Mouse (Mus musculus) brain, adult 10 weeks (tissue): ENCODE results near the gene Dpep3. TPM values are rescaled to one million over a fixed set of nuclear protein-coding genes. Genes with fewer than 3 reads are reported as not detected.

ENCODE experiments used
- polyA plus RNA-seq: library from polyadenylated mRNA; stranded (reverse); fragments of 350-450 nt; fragmentation: Illumina TruSeq; extraction: RNeasy Lipid Tissue Mini Kit (QIAGEN cat#74804); gene quantifications from one replicate; pipeline ENCODE4 v1.2.3, GENCODE M21; 2015; ENCODE audit warnings: low read depth, low replicate concordance

Dpep3 gene
- polyA plus RNA-seq = not detected

DNA sequence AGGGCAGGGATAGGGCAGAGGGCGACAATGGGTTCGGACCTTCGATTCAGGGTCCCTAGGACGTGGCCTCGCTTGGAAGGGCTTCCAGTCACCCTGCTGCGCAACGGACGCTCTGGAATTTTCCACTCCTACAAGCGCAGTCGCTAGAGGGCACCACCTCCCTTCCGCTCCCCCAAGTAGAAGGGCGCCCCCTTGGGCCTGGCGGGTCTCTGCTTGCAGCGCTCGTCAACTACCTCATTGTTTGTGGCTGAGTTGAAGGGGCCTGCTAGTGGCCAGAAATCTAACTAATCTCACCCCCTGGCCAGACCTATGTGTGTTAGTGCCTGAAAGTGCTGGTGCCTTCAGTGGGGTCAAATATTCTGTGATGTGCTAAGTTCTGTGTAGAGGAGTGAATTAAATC, at the start of gene Dpep3:
TSS of gene Dpep3 (minus strand) at position 105 of the 400 bp plus-strand sequence.

DNA sequence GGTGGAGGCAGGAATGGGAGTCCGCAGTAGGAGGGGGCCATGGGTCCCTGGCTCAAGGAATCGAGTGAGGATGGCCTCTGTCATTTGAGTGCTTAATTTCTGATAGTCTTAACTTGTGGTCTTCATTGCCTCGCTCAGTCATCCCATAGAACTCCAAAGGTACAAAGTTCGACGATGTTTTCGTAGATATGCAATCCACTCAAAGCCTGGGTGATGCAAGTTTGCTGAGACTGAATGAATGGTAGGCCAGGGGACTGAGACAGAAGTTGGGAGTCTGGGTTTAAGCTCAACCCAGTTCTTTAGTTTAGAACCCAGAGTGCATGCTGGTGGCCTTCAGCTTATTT, 32.4 kb upstream of the Dpep3 start, which contains the start of gene Ddx28:
TSS of gene Ddx28 (minus strand) at position 240 of the 344 bp plus-strand sequence.

DNA sequence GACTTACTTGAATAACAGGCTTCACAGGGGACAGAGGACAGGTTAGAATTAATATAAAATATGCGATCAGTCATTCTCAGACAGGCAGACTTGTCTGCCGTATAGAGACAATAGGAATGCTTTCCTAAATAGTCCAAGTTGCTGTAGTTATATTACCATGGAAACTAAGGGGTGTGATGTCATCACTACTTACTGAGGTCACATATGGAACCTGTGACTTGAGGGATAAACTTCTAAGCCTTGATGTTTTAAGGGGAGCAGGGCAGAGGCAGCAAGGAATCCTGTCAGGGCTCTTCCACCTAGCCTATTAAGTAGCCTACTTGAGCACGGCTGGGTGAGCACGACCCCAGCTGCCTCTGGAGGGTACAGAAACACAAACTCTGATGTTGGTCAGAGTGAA, 26.6 kb upstream of the Dpep3 start, which contains the start of gene Dpep2nb:
TSS of gene Dpep2nb (minus strand) at position 101 of the 400 bp plus-strand sequence.

DNA sequence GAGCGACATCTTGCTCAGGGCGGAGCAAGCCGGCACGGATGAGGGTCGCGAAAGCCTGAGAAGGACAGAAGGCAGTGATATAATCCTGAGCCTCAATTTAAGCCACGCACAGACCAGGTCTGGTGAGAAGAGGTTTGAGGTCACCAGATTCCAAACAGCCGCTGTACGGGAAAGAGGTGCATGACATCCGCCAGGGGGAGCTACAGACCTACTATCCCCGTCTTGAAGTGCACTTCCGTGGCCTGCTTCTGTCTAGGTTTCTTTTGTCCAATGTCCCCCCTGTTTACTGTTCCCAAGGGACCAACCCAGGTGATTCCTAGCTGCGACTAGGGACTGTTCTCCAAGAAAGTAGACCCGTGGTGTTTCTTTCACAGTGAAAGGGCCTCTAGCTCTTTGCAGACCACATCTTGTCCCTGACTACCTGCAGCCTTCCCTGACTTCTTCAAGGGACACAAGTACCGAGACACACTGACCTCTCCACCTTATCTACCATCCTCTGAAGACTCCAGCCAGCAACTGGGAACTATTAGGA, 11.7 kb upstream of the Dpep3 start, which contains the start of gene Dus2:
TSS of gene Dus2 (plus strand) at position 482 of the 532 bp plus-strand sequence.

DNA sequence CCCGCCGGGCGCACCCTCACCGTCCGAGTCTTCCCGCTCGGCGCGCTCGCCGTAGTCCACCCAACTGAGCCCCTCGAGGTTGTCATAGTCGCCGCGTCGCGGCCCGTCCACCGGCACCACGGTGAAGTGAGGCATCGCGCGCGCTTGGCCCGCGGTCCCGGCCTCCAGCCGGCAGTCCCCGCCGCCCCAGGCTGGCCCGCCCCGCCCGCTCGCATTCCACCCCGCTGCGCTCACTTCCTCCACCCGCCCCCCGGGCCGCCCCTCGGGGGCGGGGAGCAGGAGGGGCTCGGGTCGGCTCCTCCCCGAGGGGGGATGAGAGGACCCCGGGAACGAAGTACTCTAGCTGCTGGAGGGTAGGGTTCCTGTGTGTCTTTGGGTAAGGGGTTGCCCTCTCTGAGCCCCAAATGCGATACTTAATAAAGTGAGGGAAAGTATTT, 13.3 kb downstream of the Dpep3 start, which contains the start of gene Slc12a4:
TSS of gene Slc12a4 (minus strand) at position 193 of the 437 bp plus-strand sequence.

DNA sequence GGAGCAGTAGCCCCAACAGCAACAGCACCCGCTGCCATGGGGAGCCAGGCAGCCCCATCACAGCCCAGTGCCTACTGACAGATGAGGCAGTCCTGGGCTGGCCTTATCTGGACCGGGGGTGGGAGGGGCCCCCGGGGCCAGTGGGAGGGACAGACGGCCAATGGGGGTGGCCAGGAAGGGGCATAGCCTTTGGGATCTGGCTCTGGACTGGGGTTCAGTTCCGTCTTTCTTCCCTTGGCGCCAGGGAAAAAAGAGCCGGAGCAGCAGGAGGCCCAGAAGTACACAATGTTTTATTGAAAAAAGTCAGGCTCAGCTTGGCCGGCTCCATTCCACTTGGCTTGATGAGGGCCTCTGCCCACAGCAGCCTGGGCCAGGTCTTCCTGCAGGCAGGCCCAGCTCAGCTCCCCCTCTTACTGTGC, 35.9 kb downstream of the Dpep3 start, which contains the start of gene Lcat:
TSS of gene Lcat (minus strand) at position 62 of the 419 bp plus-strand sequence.

DNA sequence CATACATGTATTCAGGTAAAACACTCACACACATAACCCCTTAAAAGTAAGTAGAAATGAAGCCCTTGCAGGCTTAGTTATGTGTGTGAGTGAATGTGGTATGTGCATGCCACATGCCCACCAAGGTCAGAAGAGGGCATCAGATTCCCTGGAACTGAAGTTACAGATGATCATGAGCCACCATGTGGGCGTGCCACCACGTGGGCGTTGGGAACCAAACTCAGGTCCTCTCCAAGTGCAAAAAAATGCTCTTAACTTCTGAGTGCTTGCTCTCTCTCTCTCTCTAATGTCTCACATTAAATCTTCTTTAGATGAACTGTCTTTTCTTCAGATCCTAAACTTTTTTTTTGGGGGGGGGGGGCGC, 40.9 kb downstream of the Dpep3 start, which contains the start of gene Psmb10:
TSS of gene Psmb10 (minus strand) at position 139 of the 364 bp plus-strand sequence.

DNA sequence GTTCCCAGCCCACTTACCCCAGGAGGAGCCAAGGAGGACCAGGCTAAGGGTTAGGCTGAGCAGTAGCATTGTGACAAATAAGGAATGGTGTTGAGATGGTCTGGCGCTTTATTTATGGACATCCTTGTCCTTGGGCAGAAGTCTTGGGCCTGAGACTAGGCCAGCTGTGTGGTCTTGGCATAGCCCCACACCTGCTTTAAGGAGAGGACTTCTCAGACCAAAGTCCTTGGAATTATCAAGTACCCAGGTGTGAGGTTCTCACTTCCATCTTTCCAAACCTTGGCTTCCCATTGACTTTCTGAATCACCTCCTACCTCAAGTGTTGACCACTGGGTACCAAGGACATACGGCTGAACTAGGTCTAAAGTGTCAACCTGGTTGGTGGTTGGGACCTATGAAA, 45.5 kb downstream of the Dpep3 start, which contains the start of gene Ctrl:
TSS of gene Ctrl (minus strand) at position 101 of the 400 bp plus-strand sequence.

Other genes with a start within 250 kb of the Dpep3 start
- gene Gfod2, start 220.8 kb downstream of the Dpep3 start, polyA plus RNA-seq = 22.9 TPM
- gene Ranbp10, start 152.1 kb downstream of the Dpep3 start, polyA plus RNA-seq = 17.1 TPM
- gene Tsnaxip1, start 151.7 kb downstream of the Dpep3 start, polyA plus RNA-seq = 0.71 TPM
- 13.9 TPM for gene Cenpt, start 126.2 kb downstream of the Dpep3 start, polyA plus RNA-seq
- 37.5 TPM for gene Thap11, start 124.3 kb downstream of the Dpep3 start, polyA plus RNA-seq
- gene Nutf2, start 118.8 kb downstream of the Dpep3 start, polyA plus RNA-seq = 102 TPM
- gene Edc4, start 98.5 kb downstream of the Dpep3 start, polyA plus RNA-seq = 36.3 TPM
- gene Nrn1l, start 85.9 kb downstream of the Dpep3 start, polyA plus RNA-seq = 2.5 TPM
- gene Pskh1, start 79.0 kb downstream of the Dpep3 start, polyA plus RNA-seq = 5.9 TPM
- 2.1 TPM for gene Ctrl, start 45.6 kb downstream of the Dpep3 start, polyA plus RNA-seq
- 111 TPM for gene Psmb10, start 41.0 kb downstream of the Dpep3 start, polyA plus RNA-seq
- 38.2 TPM for gene Lcat, start 36.0 kb downstream of the Dpep3 start, polyA plus RNA-seq
- gene Slc12a4, start 13.3 kb downstream of the Dpep3 start, polyA plus RNA-seq = 14.4 TPM
- 21.1 TPM for gene Dus2, start 11.9 kb upstream of the Dpep3 start, polyA plus RNA-seq
- not detected for gene Dpep2nb, start 26.5 kb upstream of the Dpep3 start, polyA plus RNA-seq
- 11.2 TPM for gene Ddx28, start 32.5 kb upstream of the Dpep3 start, polyA plus RNA-seq
- 6.3 TPM for gene Nfatc3, start 79.4 kb upstream of the Dpep3 start, polyA plus RNA-seq
- gene Esrp2, start 157.5 kb upstream of the Dpep3 start, polyA plus RNA-seq = 0.79 TPM
- 22.0 TPM for gene Pla2g15, start 171.0 kb upstream of the Dpep3 start, polyA plus RNA-seq
- gene Slc7a6, start 189.4 kb upstream of the Dpep3 start, polyA plus RNA-seq = 20.8 TPM
- gene Slc7a6os, start 231.5 kb upstream of the Dpep3 start, polyA plus RNA-seq = 42.2 TPM
- 36.2 TPM for gene Prmt7, start 231.5 kb upstream of the Dpep3 start, polyA plus RNA-seq